Mouse (Mus musculus) cerebellum, postnatal 36 days (tissue): ENCODE results near the gene Mark2.

Experiments used
- DNase-seq, 2 experiments: peaks; one replicate each; pipeline ENCODE4 v3.0.0; 2021 to 2022; ENCODE audit warnings: mixed read lengths in 2 of 2

The Mark2 gene

GRCm38 (mm10) chr19:7321391-7321790, 20.3 kb downstream of the Mark2 start:
- no peak for DNase-seq

DNA sequence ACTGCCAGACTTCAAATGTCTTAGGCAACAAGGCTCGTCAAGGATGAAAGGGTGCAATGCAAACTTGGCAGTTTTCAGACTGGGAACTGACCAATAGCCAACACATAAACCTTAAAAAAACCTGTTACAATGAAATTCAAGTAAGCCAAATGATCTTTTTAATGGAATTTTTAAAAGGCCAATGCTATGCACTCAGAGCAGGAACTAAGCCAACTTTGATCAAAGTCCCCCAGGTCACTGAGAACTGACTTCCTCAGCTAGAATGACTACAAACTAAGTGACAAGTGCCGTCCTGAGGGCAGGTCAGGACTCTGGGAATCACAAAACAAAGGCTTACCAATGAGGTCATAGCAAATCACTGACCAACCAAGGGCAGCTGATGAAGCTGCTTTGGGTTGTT, 21.5 kb downstream of the Mark2 start:
- DNase-seq: no peak

DNA sequence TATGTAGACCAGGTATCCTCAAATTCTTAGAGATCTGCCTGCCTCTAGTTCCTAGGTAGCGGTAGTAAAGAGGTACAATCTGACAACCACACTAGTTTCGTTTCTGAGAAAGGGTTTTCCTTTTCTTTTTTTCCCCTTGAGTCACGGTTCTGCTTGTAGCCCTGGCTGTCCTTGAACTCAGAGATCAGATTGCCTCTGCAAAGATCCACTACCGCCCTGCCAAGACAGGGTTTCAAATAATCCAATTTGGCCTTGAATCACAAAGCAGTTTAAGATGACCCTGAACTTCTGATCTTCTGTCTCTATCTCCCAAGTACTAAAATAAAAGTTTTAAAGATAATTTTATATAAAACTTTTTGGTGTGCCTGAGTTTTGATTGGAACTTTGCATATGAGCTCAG, 23.9 kb downstream of the Mark2 start:
- no peak for DNase-seq

DNA sequence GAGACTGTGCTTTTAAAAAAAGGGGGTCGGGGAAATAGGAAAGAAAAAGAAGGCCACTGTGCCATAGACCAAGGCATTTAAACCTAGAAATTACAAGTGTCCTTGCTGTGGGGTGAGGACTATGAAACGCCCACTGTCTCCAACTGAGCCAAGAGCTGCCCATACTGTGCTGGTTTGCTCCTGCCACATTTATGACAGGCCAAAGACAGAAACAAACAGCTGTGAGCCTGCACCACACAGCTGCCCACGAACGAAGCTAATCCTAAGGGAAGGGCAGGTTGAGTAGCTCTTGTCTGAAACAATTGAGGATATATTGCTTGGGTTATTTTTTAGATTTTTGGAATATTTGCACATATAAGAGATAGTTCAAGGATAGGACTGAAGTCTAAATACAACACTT, 24.8 kb downstream of the Mark2 start:
- DNase-seq: no peak

DNA sequence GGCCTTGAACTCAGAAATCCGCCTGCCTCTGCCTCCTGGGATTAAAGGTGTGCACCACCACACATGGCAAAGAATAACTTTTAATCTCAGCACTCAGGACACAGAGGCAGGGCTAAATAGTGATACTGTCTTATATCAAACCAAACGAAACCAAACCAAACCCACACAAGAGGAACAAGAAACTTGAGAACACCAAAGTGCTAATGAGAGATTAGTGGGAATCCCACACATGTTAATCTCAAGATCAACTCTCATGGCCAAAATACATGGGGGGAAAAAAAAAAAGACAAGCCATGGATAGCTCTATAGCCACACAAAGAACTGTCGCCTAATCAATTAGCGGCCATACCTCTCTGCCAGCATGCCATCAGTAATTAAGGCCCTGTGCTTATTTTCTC, 26.1 kb downstream of the Mark2 start:
- DNase-seq: no peak

GRCm38 (mm10) chr19:7314976-7315586, 26.6 kb downstream of the Mark2 start:
- peak; percentile 40 to 49 for DNase-seq

DNA sequence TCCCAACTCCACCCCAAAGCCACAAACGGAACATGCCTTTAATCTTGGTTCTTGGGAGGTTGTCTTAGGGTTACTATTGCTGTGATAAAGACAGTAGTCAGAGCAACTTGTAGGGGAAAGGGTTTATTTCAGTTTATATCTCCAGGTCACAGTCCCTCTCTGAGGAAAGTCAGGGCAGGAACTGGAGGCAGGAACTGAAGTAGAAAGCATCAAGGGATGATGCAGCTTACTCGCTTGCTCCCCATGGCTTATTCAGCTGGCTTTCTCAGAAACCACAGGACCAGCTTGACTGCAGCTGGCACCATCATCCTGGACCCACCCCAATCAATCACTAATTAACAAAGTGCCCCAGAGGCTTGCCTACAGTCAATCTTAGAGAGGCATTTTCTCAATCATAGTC, 28.0 kb downstream of the Mark2 start:
- no peak for DNase-seq

DNA sequence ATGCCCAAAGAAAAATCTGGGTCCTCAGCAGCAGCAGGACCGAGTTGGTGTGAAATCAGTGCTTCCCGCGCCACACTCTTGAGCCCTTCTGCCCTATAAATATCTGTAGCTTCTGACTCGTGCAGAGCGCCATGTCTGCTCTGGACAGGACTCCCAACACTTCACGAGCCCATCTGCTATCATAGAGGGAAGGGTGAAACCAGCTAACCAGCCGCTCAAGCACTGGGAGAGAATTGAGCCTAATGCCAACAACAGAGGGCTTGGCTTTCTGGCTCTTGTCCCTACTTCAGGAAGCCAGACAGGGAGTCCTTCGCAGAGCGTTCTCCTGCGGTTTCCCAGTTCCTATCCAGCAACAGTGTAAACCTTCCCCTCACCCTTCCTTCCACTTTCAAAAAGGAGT, 30.4 kb downstream of the Mark2 start:
- peak; percentile 69 to 72 for DNase-seq

DNA sequence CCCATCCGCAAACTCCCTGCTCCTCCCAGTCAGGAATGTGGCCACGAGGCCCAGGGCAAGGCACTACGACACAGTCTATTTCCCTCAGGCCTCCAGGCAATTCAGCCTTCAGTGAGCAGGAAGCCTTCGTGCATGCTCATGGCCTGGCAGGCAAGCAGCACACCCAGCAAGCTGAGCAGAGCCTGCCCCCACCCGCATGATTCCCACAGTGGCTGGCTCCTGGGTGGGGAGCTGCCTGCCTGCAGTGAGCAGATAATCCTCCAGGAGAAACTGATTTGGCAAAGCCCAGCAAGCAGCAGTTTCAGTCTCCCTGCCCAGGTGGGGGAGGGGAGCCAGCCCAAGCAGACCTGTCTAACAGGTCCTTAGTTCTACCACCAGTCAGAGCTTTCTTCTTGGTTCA, 31.0 kb downstream of the Mark2 start:
- peak; percentile 51 for DNase-seq

DNA sequence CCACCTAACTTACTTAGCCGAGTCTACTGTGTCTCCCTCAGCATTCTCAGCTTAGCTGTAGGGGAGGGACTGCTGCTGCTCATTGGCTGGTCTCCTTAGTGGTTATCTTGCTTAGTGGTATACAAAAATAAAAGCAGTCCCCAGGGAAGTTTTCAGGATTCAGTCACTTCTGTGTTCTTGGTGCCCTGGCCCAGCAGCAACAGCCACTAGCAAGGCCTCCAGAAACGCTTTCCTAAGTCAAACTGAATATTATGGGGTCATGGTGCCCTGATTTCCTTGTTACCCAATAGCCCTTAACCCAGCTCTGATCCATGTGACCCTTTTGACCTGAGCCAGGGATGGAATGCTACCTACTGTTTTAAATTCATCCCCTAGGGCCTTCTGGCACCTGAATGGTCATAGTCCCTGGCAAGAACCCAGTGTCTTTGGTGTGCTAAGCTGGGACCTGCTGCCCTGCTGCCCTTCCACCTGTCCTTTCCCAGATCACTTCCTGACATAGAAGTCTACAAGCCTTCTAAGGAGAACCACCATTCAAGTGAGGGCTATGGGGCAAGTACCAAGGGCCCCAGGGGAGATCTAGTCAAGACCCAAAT, 31.8 kb downstream of the Mark2 start:
- peak; percentile 32 to 42 for DNase-seq

- DNase-seq: peak in 1 of 2 experiments; percentile 25
Observed at GRCm38 (mm10) chr19:7307995-7308770, 33.5 kb downstream of the Mark2 start.

DNA sequence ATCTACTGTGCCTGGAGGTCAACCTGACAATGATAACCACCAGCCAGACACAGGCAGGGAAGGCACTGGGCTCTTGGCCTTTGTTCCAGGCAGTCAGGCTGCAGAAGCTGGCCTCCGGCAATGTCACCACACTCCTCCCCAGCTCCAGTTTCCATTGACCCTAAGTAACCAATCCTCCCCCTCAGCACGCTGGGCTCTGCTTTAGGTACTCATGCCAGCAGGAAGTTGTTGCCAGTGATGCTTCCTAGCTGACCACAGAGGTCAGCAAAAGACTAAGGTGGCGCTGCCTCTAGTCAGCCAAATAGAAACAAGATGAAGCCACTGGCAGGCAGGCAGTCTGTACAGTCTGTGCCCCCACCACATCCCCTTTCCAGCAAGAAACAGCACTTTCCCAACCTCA, 34.7 kb downstream of the Mark2 start:
- peak in 1 of 2 experiments; percentile 17 for DNase-seq

- no peak for DNase-seq
Observed at GRCm38 (mm10) chr19:7305380-7306310, 36.0 kb downstream of the Mark2 start.

DNA sequence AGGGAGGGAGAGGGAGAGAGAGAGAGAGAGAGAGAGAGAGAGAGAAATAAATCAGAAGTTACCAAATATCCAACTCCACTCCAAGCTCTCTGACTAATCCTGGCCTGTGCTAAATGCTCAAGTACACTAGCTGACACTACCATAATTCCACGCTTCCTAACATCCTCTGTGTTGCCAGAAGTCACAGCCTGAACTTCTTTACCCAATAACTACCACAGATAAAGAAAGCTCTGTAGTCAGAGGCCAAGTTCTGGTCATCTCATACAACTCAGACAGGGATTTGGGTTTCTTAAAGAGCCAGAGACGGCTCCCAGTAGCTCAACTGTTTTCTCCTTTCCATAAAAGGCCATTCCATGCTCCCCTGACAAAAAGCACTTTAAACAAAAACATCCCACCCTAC, 36.9 kb downstream of the Mark2 start:
- DNase-seq: no peak

GRCm38 (mm10) chr19:7303796-7304195, 37.9 kb downstream of the Mark2 start:
- DNase-seq: peak; percentile 33 to 40

GRCm38 (mm10) chr19:7302493-7302797, 39.2 kb downstream of the Mark2 start:
- DNase-seq: no peak

GRCm38 (mm10) chr19:7301647-7302492, 39.8 kb downstream of the Mark2 start:
- DNase-seq: no peak

- DNase-seq: no peak
Observed at GRCm38 (mm10) chr19:7300078-7300477, 41.6 kb downstream of the Mark2 start.

DNA sequence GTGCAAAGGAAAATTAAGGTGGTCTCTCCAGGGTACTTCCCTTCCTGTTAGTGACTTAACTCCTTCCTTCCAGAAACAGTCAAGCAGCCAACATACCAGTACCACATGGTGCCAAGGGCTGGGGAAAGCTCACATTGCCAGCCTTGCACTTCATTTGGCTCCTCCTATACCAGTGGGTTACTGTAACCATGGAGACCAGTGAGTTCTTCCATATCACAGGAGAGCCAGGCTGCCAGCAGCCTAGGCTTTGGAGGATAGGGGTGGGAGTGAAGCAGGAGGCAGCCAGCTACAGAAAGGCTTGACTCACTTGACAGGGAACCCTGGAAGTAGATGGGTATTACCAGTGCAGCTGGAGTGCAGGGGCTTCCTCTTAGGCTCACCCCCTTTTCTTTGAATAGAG, 42.6 kb downstream of the Mark2 start:
- no peak for DNase-seq

DNA sequence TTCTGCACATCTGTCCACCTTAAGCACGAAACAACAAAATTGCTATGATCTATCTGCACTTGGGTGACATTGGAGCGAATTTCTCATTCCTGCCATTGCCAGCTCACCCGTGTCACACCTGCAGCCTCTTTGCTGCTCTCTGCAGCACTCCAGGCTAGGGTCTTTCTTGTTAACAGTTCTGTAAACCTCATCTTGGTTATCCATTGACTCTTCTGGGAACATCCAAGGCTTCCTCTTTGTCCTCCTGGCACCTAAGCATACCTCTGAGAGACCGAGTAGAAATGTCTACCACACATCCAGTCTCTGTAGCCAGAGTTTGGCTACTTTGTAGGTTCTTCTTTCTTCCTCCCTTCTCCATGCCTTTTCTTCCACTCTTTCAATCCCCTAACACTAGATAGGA, 45.7 kb downstream of the Mark2 start:
- no peak for DNase-seq

- no peak for DNase-seq
Observed at GRCm38 (mm10) chr19:7295071-7295658, 46.5 kb downstream of the Mark2 start.
